Mouse (Mus musculus) lung, adult 2 months (tissue): ENCODE results near the gene Plcl1.

Experiments
- CTCF ChIP-seq: fragments of 200-500 bp; IDR thresholded peaks from 2 replicates; pipeline ENCODE4 v1.5.1; 2011; ENCODE audit warnings: mild to moderate bottlenecking, low read length, control low read depth; ENCODE audit not compliant: insufficient read depth
- POLR2A ChIP-seq: fragments of 200-500 bp; IDR thresholded peaks from 2 replicates; pipeline ENCODE4 v1.6.1; 2011; ENCODE audit warnings: low read depth, mild to moderate bottlenecking, control low read depth, low read length, borderline replicate concordance; ENCODE audit errors: extremely low read depth

GRCm38 (mm10) chr1:55507061-55507460, 101.3 kb downstream of the Plcl1 start:
- TF ChIP-seq POLR2A (no peak), CTCF (no peak)
